Mouse (Mus musculus) gastrocnemius, postnatal 25 days (tissue): ENCODE data around the gene Tox3. TPM values are rescaled to one million over a fixed set of nuclear protein-coding genes. Genes with fewer than 3 reads are reported as not detected.

Experiments used
- DNase-seq: peaks from one replicate; pipeline ENCODE4 v3.0.0; 2022
- total RNA-seq, 2 experiments: library from RNA; stranded (reverse); gene quantifications; 1 replicate in 1 of 2; 2 replicates in 1 of 2; pipeline ENCODE4 v1.2.3; 2021

Gene Tox3
- total RNA-seq, 2 experiments from 2014 or later = 0.16 TPM; not detected in 1

- no peak for DNase-seq
These were observed 106.7 kb downstream of the Tox3 start for GRCm38 (mm10) chr8:90241461-90241860.

- no peak for DNase-seq
These were observed 115.6 kb downstream of the Tox3 start for GRCm38 (mm10) chr8:90232501-90232900.

- no peak for DNase-seq
These were observed 124.0 kb downstream of the Tox3 start for GRCm38 (mm10) chr8:90224172-90224571.

- DNase-seq = no peak
These were observed 138.8 kb downstream of the Tox3 start for GRCm38 (mm10) chr8:90209105-90210037.
